In genomic region chr5:110286446-110287083, GRCm38 (mm10) we compare ENCODE assay signal across 8 mouse cellular contexts. TPM values are rescaled to one million over a fixed set of nuclear protein-coding genes. Genes with fewer than 3 reads are reported as not detected.
DNase-seq lines count a peak whose midpoint lies in the region; ATAC-seq and TF ChIP-seq lines count a peak whose summit lies in the region.

No protein-coding gene starts in this region.

- DNase-seq in kidney, adult 8-10 months: no peak
- peak; percentile 4 for DNase-seq in midbrain, postnatal 0 days (ENCODE audit: low spot score)
- DNase-seq in ovary, postnatal 10 days (ENCODE audit: low spot score): no peak
- DNase-seq in spleen, adult 12 weeks (ENCODE audit: low spot score): no peak
- no peak for DNase-seq in kidney, adult 11 months

- H3K9ac ChIP-seq in kidney, embryonic 15.5 days: peak overlapping the region; percentile 81
- peak overlapping the region; percentile 81 for H3K9ac ChIP-seq in hindbrain, embryonic 16.5 days (ENCODE audit: low read depth, low read length)
- peak overlapping the region; percentile 66 for H3K9ac ChIP-seq in midbrain, postnatal 0 days (replicated peaks; ENCODE audit: low read length, poor library complexity, severe bottlenecking)

- WGBS in kidney, embryonic 15.5 days: 2% methylated on average over 31 of the region's 31 CpGs
- 1% methylated on average over 31 of the region's 31 CpGs for WGBS in bone marrow, adult 2 months
- 1% methylated on average over 26 of the region's 31 CpGs for WGBS in hindbrain, embryonic 16.5 days
- 2% methylated on average over 30 of the region's 31 CpGs for WGBS in midbrain, postnatal 0 days

- peaks cover 24% of the 10 kb centered on the region for H3K4me1 ChIP-seq in kidney, embryonic 15.5 days
- no peaks in the 10 kb centered on the region; the same call in 1 of the 2 replicates for H3K4me1 ChIP-seq in bone marrow, adult 2 months (ENCODE audit: control insufficient read depth, insufficient read depth, low read length)
- peaks cover 9% of the 10 kb centered on the region for H3K4me1 ChIP-seq in hindbrain, embryonic 16.5 days (ENCODE audit: control insufficient read depth, insufficient read depth, low read depth, low read length)
- H3K4me1 ChIP-seq in midbrain, postnatal 0 days (ENCODE audit: insufficient read depth, low read length): no peaks in the 10 kb centered on the region

- peaks cover 27% of the 10 kb centered on the region for H3K36me3 ChIP-seq in kidney, embryonic 15.5 days
- H3K36me3 ChIP-seq in hindbrain, embryonic 16.5 days (ENCODE audit: control insufficient read depth, insufficient read depth, low read length): no peaks in the 10 kb centered on the region
- no peaks in the 10 kb centered on the region for H3K36me3 ChIP-seq in midbrain, postnatal 0 days (ENCODE audit: insufficient read depth, low read length)

- peak; percentile 78 for ATAC-seq in kidney, embryonic 15.5 days (replicated peaks; ENCODE audit: low FRiP score)
- ATAC-seq in hindbrain, embryonic 16.5 days: peak; percentile 76
- ATAC-seq in midbrain, postnatal 0 days (ENCODE audit: low FRiP score): peak; percentile 62

- no peaks in the 10 kb centered on the region for H3K9me3 ChIP-seq in kidney, embryonic 15.5 days (replicated peaks)
- no peaks in the 10 kb centered on the region for H3K9me3 ChIP-seq in hindbrain, embryonic 16.5 days (ENCODE audit: control insufficient read depth, low read length)
- no peaks in the 10 kb centered on the region for H3K9me3 ChIP-seq in midbrain, postnatal 0 days (ENCODE audit: low read length)

- H3K27me3 ChIP-seq in kidney, embryonic 15.5 days: peaks cover 7% of the 10 kb centered on the region; the same call in 1 of the 2 replicates
- H3K27me3 ChIP-seq in hindbrain, embryonic 16.5 days (replicated peaks; ENCODE audit: control insufficient read depth, insufficient read depth, low read length): no peaks in the 10 kb centered on the region
- 0 out of 2 replicates have a peak, but pooled peaks cover 4% of the 10 kb centered on the region for H3K27me3 ChIP-seq in midbrain, postnatal 0 days (ENCODE audit: insufficient read depth, low read length)

- no peak for TF ChIP-seq POLR2A in bone marrow, adult 2 months (IDR thresholded peaks at IDR 0.05; ENCODE audit: borderline replicate concordance, control insufficient read depth, low read depth, low read length)

- H3K4me2 ChIP-seq in kidney, embryonic 15.5 days: peak overlapping the region; percentile 83
- peak overlapping the region; percentile 99 for H3K4me2 ChIP-seq in hindbrain, embryonic 16.5 days (ENCODE audit: low read length)
- peak overlapping the region; percentile 91 for H3K4me2 ChIP-seq in midbrain, postnatal 0 days (ENCODE audit: low read depth, low read length, poor library complexity, severe bottlenecking)

- no peak for TF ChIP-seq CTCF in bone marrow, adult 2 months (IDR thresholded peaks at IDR 0.05; ENCODE audit: control insufficient read depth, insufficient read depth, low read length)
- TF ChIP-seq CTCF in midbrain, postnatal 0 days (IDR thresholded peaks at IDR 0.05): no peak

- H3K4me3 ChIP-seq in kidney, embryonic 15.5 days (replicated peaks): peak overlapping the region; percentile 71
- H3K4me3 ChIP-seq in bone marrow, adult 2 months (replicated peaks; ENCODE audit: control insufficient read depth, low read depth, low read length): peak overlapping the region; percentile 91
- H3K4me3 ChIP-seq in hindbrain, embryonic 16.5 days (ENCODE audit: low read length): peak overlapping the region; percentile 66
- peak overlapping the region; percentile 65 for H3K4me3 ChIP-seq in midbrain, postnatal 0 days (ENCODE audit: low read depth, low read length)

- peak overlapping the region; percentile 79 for H3K27ac ChIP-seq in kidney, embryonic 15.5 days
- H3K27ac ChIP-seq in bone marrow, adult 2 months (ENCODE audit: control insufficient read depth, insufficient read depth, low read depth, low read length, poor library complexity): peak overlapping the region; percentile 83
- 0 out of 2 replicates have a peak overlapping the region, but pooled peaks have one; percentile 14 for H3K27ac ChIP-seq in hindbrain, embryonic 16.5 days (ENCODE audit: low read depth, low read length)
- no peak overlapping the region for H3K27ac ChIP-seq in midbrain, postnatal 0 days (ENCODE audit: low read depth, low read length)

RNA-seq across cellular contexts. Expression of gene Pole, which starts 0.5 kb away (rescaled TPM):
- polyA plus RNA-seq in kidney, embryonic 15.5 days (2015; fragmentation: Nextera tagmentation; extraction: Ambion mirVana): 32.9 and 33.1 TPM in 2 replicates
- 39.8 and 57.3 TPM in 2 replicates for polyA plus RNA-seq in bone marrow, adult 2 months (2011; ENCODE audit: insufficient read depth, insufficient read length, low replicate concordance, missing spikeins)
- polyA plus RNA-seq in hindbrain, embryonic 16.5 days (2015; fragmentation: Nextera tagmentation; extraction: Ambion mirVana): 7.1 and 8.5 TPM in 2 replicates
- total RNA-seq in midbrain, postnatal 0 days (2014; rRNA removed): 7.9 and 10.2 TPM in 2 replicates
- 2.2 and 3.1 TPM in 2 replicates for polyA plus RNA-seq in midbrain, postnatal 0 days (2015; fragmentation: Nextera tagmentation; extraction: Ambion mirVana)

RNA-seq across cellular contexts. Expression of gene Pxmp2, which starts 0.6 kb away (rescaled TPM):
- 17.7 and 20.4 TPM in 2 replicates for polyA plus RNA-seq in kidney, embryonic 15.5 days (2015; fragmentation: Nextera tagmentation; extraction: Ambion mirVana)
- polyA plus RNA-seq in bone marrow, adult 2 months (2011; ENCODE audit: insufficient read depth, insufficient read length, low replicate concordance, missing spikeins): 7.9 and 33.1 TPM in 2 replicates
- 12.0 and 16.0 TPM in 2 replicates for polyA plus RNA-seq in hindbrain, embryonic 16.5 days (2015; fragmentation: Nextera tagmentation; extraction: Ambion mirVana)
- total RNA-seq in midbrain, postnatal 0 days (2014; rRNA removed): 7.8 and 9.1 TPM in 2 replicates
- 16.3 and 16.7 TPM in 2 replicates for polyA plus RNA-seq in midbrain, postnatal 0 days (2015; fragmentation: Nextera tagmentation; extraction: Ambion mirVana)

RNA-seq across cellular contexts. Expression of gene Pgam5, which starts 16.9 kb away (rescaled TPM):
- polyA plus RNA-seq in kidney, embryonic 15.5 days (2015; fragmentation: Nextera tagmentation; extraction: Ambion mirVana): 67.6 and 68.1 TPM in 2 replicates
- polyA plus RNA-seq in bone marrow, adult 2 months (2011; ENCODE audit: insufficient read depth, insufficient read length, low replicate concordance, missing spikeins): 12.9 and 24.3 TPM in 2 replicates
- polyA plus RNA-seq in hindbrain, embryonic 16.5 days (2015; fragmentation: Nextera tagmentation; extraction: Ambion mirVana): 94.4 and 102 TPM in 2 replicates
- 156 and 164 TPM in 2 replicates for total RNA-seq in midbrain, postnatal 0 days (2014; rRNA removed)
- 117 and 119 TPM in 2 replicates for polyA plus RNA-seq in midbrain, postnatal 0 days (2015; fragmentation: Nextera tagmentation; extraction: Ambion mirVana)

RNA-seq across cellular contexts. Expression of gene Ankle2, which starts 55.8 kb away (rescaled TPM):
- 29.7 and 32.2 TPM in 2 replicates for polyA plus RNA-seq in kidney, embryonic 15.5 days (2015; fragmentation: Nextera tagmentation; extraction: Ambion mirVana)
- 10.0 and 21.0 TPM in 2 replicates for polyA plus RNA-seq in bone marrow, adult 2 months (2011; ENCODE audit: insufficient read depth, insufficient read length, low replicate concordance, missing spikeins)
- 17.2 and 18.2 TPM in 2 replicates for polyA plus RNA-seq in hindbrain, embryonic 16.5 days (2015; fragmentation: Nextera tagmentation; extraction: Ambion mirVana)
- total RNA-seq in midbrain, postnatal 0 days (2014; rRNA removed): 27.9 and 30.7 TPM in 2 replicates
- polyA plus RNA-seq in midbrain, postnatal 0 days (2015; fragmentation: Nextera tagmentation; extraction: Ambion mirVana): 15.4 and 17.1 TPM in 2 replicates

RNA-seq across cellular contexts. Expression of gene P2rx2, which starts 56.4 kb away (rescaled TPM):
- 0.68 and 0.87 TPM in 2 replicates for polyA plus RNA-seq in kidney, embryonic 15.5 days (2015; fragmentation: Nextera tagmentation; extraction: Ambion mirVana)
- polyA plus RNA-seq in bone marrow, adult 2 months (2011; ENCODE audit: insufficient read depth, insufficient read length, low replicate concordance, missing spikeins): 1.0 and 1.3 TPM in 2 replicates
- polyA plus RNA-seq in hindbrain, embryonic 16.5 days (2015; fragmentation: Nextera tagmentation; extraction: Ambion mirVana): 13.0 and 15.5 TPM in 2 replicates
- total RNA-seq in midbrain, postnatal 0 days (2014; rRNA removed): 10.6 and 11.9 TPM in 2 replicates
- polyA plus RNA-seq in midbrain, postnatal 0 days (2015; fragmentation: Nextera tagmentation; extraction: Ambion mirVana): 10.7 and 13.4 TPM in 2 replicates
